Mouse (Mus musculus) layer of hippocampus, postnatal 36 days (tissue): ENCODE measurements around the gene Sry. TPM values are rescaled to one million over a fixed set of nuclear protein-coding genes. Genes with fewer than 3 reads are reported as not detected.

ENCODE experiments used
- DNase-seq, 2 experiments: peaks; one replicate each; pipeline ENCODE4 v3.0.0; 2022
- total RNA-seq, 2 experiments: library from RNA; stranded (reverse); gene quantifications; 2 replicates each; pipeline ENCODE4 v1.2.3; 2021

The Sry gene
- not detected for total RNA-seq

DNA sequence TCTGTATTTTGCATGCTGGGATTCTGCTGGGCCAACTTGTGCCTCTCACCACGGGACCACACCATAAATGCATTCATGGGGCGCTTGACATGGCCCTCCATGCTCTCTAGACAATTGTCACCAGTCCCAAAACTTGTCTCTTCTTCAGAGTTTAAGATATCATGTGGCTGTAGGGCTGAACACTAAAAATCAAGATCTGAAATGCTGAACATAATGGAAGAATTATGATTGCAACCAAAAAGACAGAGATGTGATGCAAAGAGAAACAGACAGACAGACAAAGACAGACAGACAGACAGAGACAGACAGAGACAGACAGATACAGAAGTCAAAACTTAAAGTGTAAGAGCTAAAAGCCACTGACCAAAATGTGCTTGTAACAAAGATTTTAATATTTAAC, at the start of gene Sry:
Gene Sry, minus strand, starts transcription at position 101 of the 400 bp plus-strand sequence.
- DNase-seq: no peak

Other genes with a start within 250 kb of the Sry start
- gene H2al2c, start 64.6 kb downstream of the Sry start, total RNA-seq: not detected
- not detected for gene H2al2b, start 57.0 kb upstream of the Sry start, total RNA-seq
- gene Gm4064, start 132.5 kb upstream of the Sry start, total RNA-seq: not detected
- not detected for gene Rbmy, start 167.0 kb upstream of the Sry start, total RNA-seq
- not detected for gene Gm10256, start 167.0 kb upstream of the Sry start, total RNA-seq
- not detected for gene Gm10352, start 237.3 kb upstream of the Sry start, total RNA-seq